Comparison of ENCODE assay signal across 23 mouse cellular contexts in the genomic region with DNA sequence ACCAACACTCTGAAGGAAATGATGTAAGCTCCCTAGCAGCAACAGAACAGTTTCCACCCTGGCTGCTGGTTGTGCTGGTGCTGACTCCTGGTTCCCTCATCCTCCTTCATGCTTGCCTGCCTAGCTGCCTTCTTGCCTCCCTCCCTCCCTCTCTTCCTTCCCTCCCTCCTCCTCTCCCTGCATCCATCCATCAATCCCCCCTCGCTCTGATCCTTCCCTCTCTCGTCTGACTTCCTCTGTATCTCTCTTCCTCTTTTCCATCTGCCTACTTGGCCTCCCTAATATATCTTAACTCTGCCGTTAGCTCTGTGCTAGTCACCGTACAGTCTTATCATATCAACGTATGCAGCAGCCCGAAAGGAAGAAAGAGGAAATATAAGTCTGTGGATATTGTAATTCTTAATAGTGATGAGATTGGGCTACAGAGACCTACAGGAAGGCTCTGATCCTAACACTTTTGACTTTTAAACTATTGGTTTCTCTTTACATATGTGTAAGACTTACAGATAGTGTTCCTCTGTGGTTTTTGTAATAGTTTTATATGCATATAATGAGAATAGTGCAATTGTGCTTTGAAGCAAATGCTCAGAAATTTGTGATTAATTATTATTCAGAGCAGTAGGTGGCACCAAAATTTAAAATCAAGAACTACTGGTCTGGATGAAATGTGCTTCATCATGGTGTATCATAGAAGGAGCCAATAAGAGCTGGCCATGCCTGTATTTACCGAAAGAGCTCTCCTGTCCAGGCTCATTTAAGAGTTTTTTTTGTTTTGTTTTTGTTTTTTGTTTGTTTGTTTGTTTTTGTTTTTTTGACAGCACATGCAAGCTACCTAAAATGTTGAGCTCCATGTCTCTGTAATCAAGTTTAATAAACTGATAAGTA. TPM values are rescaled to one million over a fixed set of nuclear protein-coding genes. Genes with fewer than 3 reads are reported as not detected.
DNase-seq lines count a peak whose midpoint lies in the region; ATAC-seq and TF ChIP-seq lines count a peak whose summit lies in the region.
"Had no signal": no experiment of that assay in that cellular context is flagged by ENCODE, and none has a peak within 500 bp of the region (broad histone marks: within the 10 kb centered on the region; RNA-seq: fewer than 3 reads in every experiment).

No protein-coding gene starts in this region.

- DNase-seq in heart, adult 9 months (ENCODE audit: low spot score in 2 of 2) = no peak
- no peak for DNase-seq in liver, embryonic 14.5 days (ENCODE audit: low read depth in 3 of 3, low spot score in 3 of 3)
- peak; percentile 26 for DNase-seq in naive thymus-derived CD4-positive, alpha-beta T cell, adult 2 months (ENCODE audit: low read depth)
- no peak for DNase-seq in left cerebral cortex, adult 9 months (ENCODE audit: low spot score in 2 of 2)
- DNase-seq in cerebellum, postnatal 14 days = no peak
- no peak for DNase-seq in ovary, postnatal 10 days (ENCODE audit: low spot score)
- DNase-seq: adrenal gland, postnatal 10 days; cerebellum, adult 9-11 months; gastrocnemius, postnatal 14 days; kidney, postnatal 14 days; left cerebral cortex, postnatal 4 days; lung, adult 18-20 months; lung, postnatal 4 days; retina, postnatal 1 day; thymus, postnatal 14 days had no signal

- H3K4me2 ChIP-seq in heart, embryonic 13.5 days = 0 out of 2 replicates have a peak overlapping the region, but pooled peaks have one; percentile 2
- H3K4me2 ChIP-seq in liver, embryonic 14.5 days (ENCODE audit: low read depth) = no peak overlapping the region
- H3K4me2 ChIP-seq: heart, embryonic 12.5 days; stomach, embryonic 15.5 days had no signal

- TF ChIP-seq EP300 in liver, embryonic 14.5 days (IDR thresholded peaks at IDR 0.05; ENCODE audit: low read depth) = no peak

- ATAC-seq in heart, embryonic 13.5 days (ENCODE audit: extremely low read depth, insufficient number of reproducible peaks, low FRiP score, low TSS enrichment) = no peak
- ATAC-seq in liver, embryonic 14.5 days (ENCODE audit: insufficient read depth) = 0 out of 2 replicates have a peak, but pooled peaks have one; percentile 23
- ATAC-seq: intestine, embryonic 16.5 days had no signal

- H3K9me3 ChIP-seq in heart, embryonic 13.5 days = no peaks in the 10 kb centered on the region
- H3K9me3 ChIP-seq in liver, embryonic 14.5 days (ENCODE audit: control insufficient read depth, low read length) = no peaks in the 10 kb centered on the region
- H3K9me3 ChIP-seq: embryonic facial prominence, embryonic 10.5 days; heart, embryonic 12.5 days; stomach, embryonic 15.5 days had no signal

- no peaks in the 10 kb centered on the region for H3K4me1 ChIP-seq in heart, embryonic 13.5 days
- H3K4me1 ChIP-seq in bone marrow macrophage, adult 2 months (ENCODE audit: control insufficient read depth, insufficient read depth, low read length) = peaks cover 18% of the 10 kb centered on the region
- H3K4me1 ChIP-seq in liver, embryonic 14.5 days (replicated peaks; ENCODE audit: control insufficient read depth in 2 of 2, insufficient read depth in 2 of 2, low read length in 1 of 2) = peaks cover 0 to 4% of the 10 kb centered on the region in 2 experiments; a peak in 2 of 4 replicates
- H3K4me1 ChIP-seq: embryonic facial prominence, embryonic 10.5 days; stomach, embryonic 15.5 days had no signal

- TF ChIP-seq POLR2A in bone marrow macrophage, adult 2 months (IDR thresholded peaks at IDR 0.05; ENCODE audit: borderline replicate concordance, low read depth, low read length) = no peak

- TF ChIP-seq CTCF in bone marrow macrophage, adult 2 months (IDR thresholded peaks at IDR 0.05; ENCODE audit: low read depth, low read length) = no peak
- TF ChIP-seq CTCF in liver, embryonic 14.5 days (IDR thresholded peaks at IDR 0.05; ENCODE audit: low read depth) = no peak

- H3K27ac ChIP-seq in heart, embryonic 13.5 days (replicated peaks) = no peak overlapping the region
- H3K27ac ChIP-seq in bone marrow macrophage, adult 2 months (ENCODE audit: insufficient read depth, low read depth, low read length) = peak overlapping the region; percentile 21
- H3K27ac ChIP-seq in liver, embryonic 14.5 days = no peak overlapping the region
- H3K27ac ChIP-seq: embryonic facial prominence, embryonic 10.5 days; stomach, embryonic 15.5 days had no signal

- H3K4me3 ChIP-seq in heart, embryonic 13.5 days = no peak overlapping the region
- H3K4me3 ChIP-seq in bone marrow macrophage, adult 2 months (ENCODE audit: insufficient read depth, low read length) = no peak overlapping the region
- H3K4me3 ChIP-seq in liver, embryonic 14.5 days (ENCODE audit: insufficient read depth in 1 of 2, low read depth in 2 of 2, low read length in 2 of 2) = no peak overlapping the region
- H3K4me3 ChIP-seq: embryonic facial prominence, embryonic 10.5 days; erythroblast, embryonic 14.5 days; heart, embryonic 12.5 days; stomach, embryonic 15.5 days had no signal

- no peak overlapping the region for H3K9ac ChIP-seq in heart, embryonic 13.5 days
- H3K9ac ChIP-seq in liver, embryonic 14.5 days (replicated peaks) = no peak overlapping the region
- H3K9ac ChIP-seq: heart, embryonic 12.5 days; stomach, embryonic 15.5 days had no signal

- no peaks in the 10 kb centered on the region for H3K27me3 ChIP-seq in heart, embryonic 13.5 days (replicated peaks)
- no peaks in the 10 kb centered on the region for H3K27me3 ChIP-seq in liver, embryonic 14.5 days (ENCODE audit: control insufficient read depth, insufficient read depth, low read length)
- H3K27me3 ChIP-seq: heart, embryonic 12.5 days; stomach, embryonic 15.5 days had no signal

- 59% methylated on average over 7 of the region's 7 CpGs for WGBS in heart, embryonic 13.5 days
- WGBS in liver, embryonic 14.5 days (ENCODE audit: insufficient replicate concordance) = 17% methylated on average over 7 of the region's 7 CpGs

- no peaks in the 10 kb centered on the region for H3K36me3 ChIP-seq in heart, embryonic 13.5 days
- H3K36me3 ChIP-seq in liver, embryonic 14.5 days (replicated peaks; ENCODE audit: control insufficient read depth, insufficient read depth, low read depth) = no peaks in the 10 kb centered on the region
- H3K36me3 ChIP-seq: embryonic facial prominence, embryonic 10.5 days; heart, embryonic 12.5 days; stomach, embryonic 15.5 days had no signal

RNA-seq across cellular contexts. Expression of gene Spef2, which starts 33.9 kb away (rescaled TPM):
- 0.04 and 0.41 TPM in 2 replicates for polyA plus RNA-seq in heart, embryonic 13.5 days (2015; fragmentation: Nextera tagmentation; extraction: Ambion mirVana)
- polyA plus RNA-seq in bone marrow macrophage, adult 2 months (2012; ENCODE audit: insufficient read depth, insufficient read length, missing spikeins) = 0.19 and 1.7 TPM in 2 replicates
- 0.01 and 0.03 TPM in 2 replicates for polyA plus RNA-seq in liver, embryonic 14.5 days (2012; rRNA removed)
- polyA plus RNA-seq in liver, embryonic 14.5 days (2014; fragmentation: Nextera tagmentation; extraction: Ambion mirVana) = 0.11 and 0.13 TPM in 2 replicates
- polyA plus RNA-seq: erythroblast, embryonic 14.5 days; small intestine, adult 2 months had no signal
